Mouse (Mus musculus) MEL (cell line): ENCODE measurements at regions not wholly inside any gene's neighbourhood (a gene's known extent, or its start where the extent isn't known, plus 50 kb on each side); places are given as distances from the start of the nearest gene placed in this dataset.

ENCODE experiments used
- DNase-seq: peaks from one replicate; pipeline ENCODE4 v3.0.0; 2011; ENCODE audit warnings: low read depth, low spot score
- H3K27ac ChIP-seq: 2 replicates; pipeline ENCODE4 v1.5.1; 2012; ENCODE audit warnings: low read depth, mild to moderate bottlenecking, control low read depth, low read length, moderate library complexity; ENCODE audit not compliant: control insufficient read depth
- H3K27me3 ChIP-seq, 2 experiments: fragments of 150-350 bp in 1 of 2; sonication (generic) in 1 of 2; 2 replicates each; pipeline ENCODE4 v1.6.1; 2012; ENCODE audit warnings: low read length in 2 of 2, mild to moderate bottlenecking in 2 of 2, improper control_type of control experiment in 1 of 2, moderate library complexity in 1 of 2; ENCODE audit not compliant: insufficient read depth in 2 of 2, control insufficient read depth in 1 of 2
- H3K36me3 ChIP-seq, 2 experiments: 2 replicates each; pipeline ENCODE4 v1.6.1; 2012 to 2014; ENCODE audit warnings: low read length in 2 of 2, improper control_type of control experiment in 1 of 2, inconsistent platforms in 1 of 2, mild to moderate bottlenecking in 1 of 2; ENCODE audit not compliant: insufficient read depth in 2 of 2, control insufficient read depth in 1 of 2
- H3K4me1 ChIP-seq, 2 experiments: fragments of 150-350 bp in 1 of 2; sonication (generic) in 1 of 2; 2 replicates each; pipeline ENCODE4 v1.6.1; 2012; ENCODE audit warnings: low read length in 2 of 2, improper control_type of control experiment in 1 of 2, mild to moderate bottlenecking in 1 of 2; ENCODE audit not compliant: insufficient read depth in 2 of 2, control insufficient read depth in 1 of 2
- H3K4me3 ChIP-seq, 2 experiments: fragments of 150-350 bp in 1 of 2; sonication (generic) in 1 of 2; 2 replicates each; pipeline ENCODE4 v1.5.1; 2012; ENCODE audit warnings: low read depth in 2 of 2, low read length in 2 of 2, mild to moderate bottlenecking in 2 of 2, moderate library complexity in 2 of 2, control low read depth in 1 of 2, improper control_type of control experiment in 1 of 2; ENCODE audit not compliant: control insufficient read depth in 1 of 2, insufficient read depth in 1 of 2
- H3K79me2 ChIP-seq: 2 replicates; pipeline ENCODE4 v1.6.1; 2012; ENCODE audit warnings: mild to moderate bottlenecking, low read length, moderate library complexity; ENCODE audit not compliant: control insufficient read depth, poor library complexity, insufficient read depth
- H3K9ac ChIP-seq: 2 replicates; pipeline ENCODE4 v1.6.1; 2012; ENCODE audit warnings: low read depth, mild to moderate bottlenecking, control low read depth, low read length, moderate library complexity; ENCODE audit not compliant: control insufficient read depth, poor library complexity, severe bottlenecking
- H3K9me3 ChIP-seq: fragments of 150-350 bp; sonication (generic); replicated peaks from 2 replicates; pipeline ENCODE4 v1.6.1; 2012; ENCODE audit warnings: mild to moderate bottlenecking, low read length, improper control_type of control experiment, moderate library complexity; ENCODE audit not compliant: insufficient read depth
- CTCF ChIP-seq, 3 experiments: IDR thresholded peaks in 2 of 3; conservative IDR thresholded peaks in 1 of 3; 2 replicates each; pipeline ENCODE4 v1.5.1; 2011 to 2012; ENCODE audit warnings: low read length in 3 of 3, low read depth in 2 of 3, mild to moderate bottlenecking in 2 of 3, improper control_type of control experiment in 1 of 3, inconsistent platforms in 1 of 3, mixed read lengths in 1 of 3, moderate library complexity in 1 of 3; ENCODE audit not compliant: control insufficient read depth in 1 of 3, insufficient read depth in 1 of 3, poor library complexity in 1 of 3, severe bottlenecking in 1 of 3
- GABPA ChIP-seq: IDR thresholded peaks from 2 replicates; pipeline ENCODE4 v1.6.1; 2012; ENCODE audit warnings: low read depth, mild to moderate bottlenecking, inconsistent platforms, low read length, improper control_type of control experiment, moderate library complexity
- HCFC1 ChIP-seq: IDR thresholded peaks from 2 replicates; pipeline ENCODE4 v1.6.1; 2012; ENCODE audit warnings: low read depth, mild to moderate bottlenecking, inconsistent platforms, low read length, improper control_type of control experiment, moderate library complexity
- JUND ChIP-seq: IDR thresholded peaks from 2 replicates; pipeline ENCODE4 v1.6.1; 2011; ENCODE audit warnings: low read depth, mild to moderate bottlenecking, improper control_type of control experiment, low read length
- MAFK ChIP-seq: IDR thresholded peaks from 2 replicates; pipeline ENCODE4 v1.6.1; 2011; ENCODE audit warnings: low read depth, mild to moderate bottlenecking, low read length, improper control_type of control experiment, borderline replicate concordance
- MAX ChIP-seq: IDR thresholded peaks from 2 replicates; pipeline ENCODE4 v1.6.1; 2011; ENCODE audit warnings: low read length, improper control_type of control experiment
- MAZ ChIP-seq: IDR thresholded peaks from 2 replicates; pipeline ENCODE4 v1.6.1; 2012; ENCODE audit warnings: low read depth, mild to moderate bottlenecking, inconsistent platforms, low read length, improper control_type of control experiment
- MEF2A ChIP-seq: IDR thresholded peaks from 2 replicates; pipeline ENCODE4 v1.6.1; 2014; ENCODE audit warnings: low read depth, mild to moderate bottlenecking, inconsistent platforms, low read length, improper control_type of control experiment; ENCODE audit not compliant: poor library complexity, insufficient replicate concordance, severe bottlenecking; ENCODE audit errors: extremely low read depth
- NRF1 ChIP-seq: IDR thresholded peaks from 2 replicates; pipeline ENCODE4 v1.6.1; 2014; ENCODE audit warnings: low read depth, mild to moderate bottlenecking, inconsistent platforms, low read length, improper control_type of control experiment, moderate library complexity; ENCODE audit not compliant: poor library complexity, insufficient read depth, severe bottlenecking
- POLR2AphosphoS5 ChIP-seq: IDR thresholded peaks from 2 replicates; pipeline ENCODE4 v1.6.1; 2012; ENCODE audit warnings: low read depth, borderline replicate concordance, mild to moderate bottlenecking, inconsistent platforms, low read length, moderate library complexity, mixed read lengths
- RCOR1 ChIP-seq: IDR thresholded peaks from 2 replicates; pipeline ENCODE4 v1.6.1; 2012; ENCODE audit warnings: low read depth, mild to moderate bottlenecking, inconsistent platforms, low read length, improper control_type of control experiment
- SMC3 ChIP-seq: IDR thresholded peaks from 2 replicates; pipeline ENCODE4 v1.6.1; 2011; ENCODE audit warnings: low read depth, low read length, improper control_type of control experiment
- TAL1 ChIP-seq: IDR thresholded peaks from 2 replicates; pipeline ENCODE4 v1.6.1; 2012; ENCODE audit warnings: mild to moderate bottlenecking, inconsistent platforms, low read length, moderate library complexity, mixed read lengths
- TCF12 ChIP-seq: IDR thresholded peaks from 2 replicates; pipeline ENCODE4 v1.6.1; 2014; ENCODE audit warnings: low read depth, mild to moderate bottlenecking, inconsistent platforms, low read length, improper control_type of control experiment, moderate library complexity
- USF1 ChIP-seq: IDR thresholded peaks from 2 replicates; pipeline ENCODE4 v1.6.1; 2014; ENCODE audit warnings: low read depth, mild to moderate bottlenecking, inconsistent platforms, low read length, improper control_type of control experiment, moderate library complexity
- ZKSCAN1 ChIP-seq: IDR thresholded peaks from 2 replicates; pipeline ENCODE4 v1.6.1; 2012; ENCODE audit warnings: low read depth, mild to moderate bottlenecking, inconsistent platforms, low read length, improper control_type of control experiment, moderate library complexity
- ZNF384 ChIP-seq: IDR thresholded peaks from 2 replicates; pipeline ENCODE4 v1.6.1; 2012; ENCODE audit warnings: low read depth, mild to moderate bottlenecking, inconsistent platforms, low read length, improper control_type of control experiment

- H3K27ac ChIP-seq: no peak overlapping the region
- peaks cover 6% of the 10 kb centered on the region in 2 experiments; a peak in 3 of 4 replicates for H3K4me1 ChIP-seq
- H3K9ac ChIP-seq: no peak overlapping the region
- H3K36me3 ChIP-seq: peaks cover 0 to 7% of the 10 kb centered on the region in 2 experiments; a peak in 2 of 4 replicates
- H3K4me3 ChIP-seq: no peak overlapping the region
- H3K79me2 ChIP-seq: no peaks in the 10 kb centered on the region
- no peaks in the 10 kb centered on the region for H3K27me3 ChIP-seq
- DNase-seq: no peak
- no peak for TF ChIP-seq CTCF (IDR thresholded peaks at IDR 0.05 in 2 of 3, conservative IDR thresholded peaks at IDR 0.05 in 1 of 3; ENCODE audit: control insufficient read depth in 1 of 3, insufficient read depth in 1 of 3, low read depth in 2 of 3, low read length in 3 of 3, poor library complexity in 1 of 3, severe bottlenecking in 1 of 3)
- no peak for TF ChIP-seq NRF1
- no peak for TF ChIP-seq MAX
- no peak for TF ChIP-seq RCOR1
- TF ChIP-seq MEF2A: no peak
- no peak for TF ChIP-seq SMC3
- no peak for TF ChIP-seq POLR2AphosphoS5
- H3K9me3 ChIP-seq: no peaks in the 10 kb centered on the region
These were observed 88.2 kb upstream of the Fam3c start for GRCm38 (mm10) chr6:22444220-22444619.

GRCm38 (mm10) chr6:22443573-22443972 is 87.5 kb upstream of the Fam3c start:
- no peak for DNase-seq
- H3K4me3 ChIP-seq: no peak overlapping the region
- peaks cover 0 to under 1% of the 10 kb centered on the region in 2 experiments; a peak in 1 of 4 replicates for H3K4me1 ChIP-seq
- H3K9me3 ChIP-seq: no peaks in the 10 kb centered on the region
- no peak overlapping the region for H3K9ac ChIP-seq
- H3K27me3 ChIP-seq: no peaks in the 10 kb centered on the region
- H3K27ac ChIP-seq: no peak overlapping the region
- H3K79me2 ChIP-seq: no peaks in the 10 kb centered on the region
- peaks cover 0 to 1% of the 10 kb centered on the region in 2 experiments; a peak in 2 of 4 replicates for H3K36me3 ChIP-seq
- no peak for TF ChIP-seq JUND
- no peak for TF ChIP-seq TAL1
- TF ChIP-seq HCFC1: no peak
- TF ChIP-seq MAX: no peak
- TF ChIP-seq GABPA: no peak
- no peak for TF ChIP-seq MEF2A
- no peak for TF ChIP-seq MAZ
- TF ChIP-seq POLR2AphosphoS5: no peak
- no peak for TF ChIP-seq USF1
- no peak for TF ChIP-seq MAFK
- no peak for TF ChIP-seq TCF12
- no peak for TF ChIP-seq ZKSCAN1
- TF ChIP-seq SMC3: no peak
- no peak for TF ChIP-seq ZNF384
- TF ChIP-seq, all 39 proteins: peak for 0
